ENCODE assay signal across 8 mouse cellular contexts in genomic region chr4:132273166-132273565, GRCm38 (mm10). TPM values are rescaled to one million over a fixed set of nuclear protein-coding genes. Genes with fewer than 3 reads are reported as not detected.
A peak's percentile ranks its signal among the peaks of the same experiment; 100 is the strongest.
DNase-seq lines count a peak whose midpoint lies in the region; ATAC-seq and TF ChIP-seq lines count a peak whose summit lies in the region.

No protein-coding gene starts in this region.

- peak overlapping the region; percentile 97 for H3K4me2 ChIP-seq in heart, embryonic 16.5 days (ENCODE audit: low read depth, low read length)
- peak overlapping the region; percentile 89 for H3K4me2 ChIP-seq in limb, embryonic 14.5 days (replicated peaks; ENCODE audit: low read depth, low read length, severe bottlenecking)

- no peaks in the 10 kb centered on the region for H3K9me3 ChIP-seq in heart, embryonic 16.5 days (replicated peaks; ENCODE audit: control insufficient read depth, low read length)
- H3K9me3 ChIP-seq in ES-Bruce4 (replicated peaks; ENCODE audit: control insufficient read depth, insufficient read depth, low read length, poor library complexity, severe bottlenecking), result no peaks in the 10 kb centered on the region
- no peaks in the 10 kb centered on the region for H3K9me3 ChIP-seq in forebrain, embryonic 10.5 days
- H3K9me3 ChIP-seq in limb, embryonic 14.5 days (ENCODE audit: control insufficient read depth, low read length), result no peaks in the 10 kb centered on the region

- H3K4me1 ChIP-seq in heart, embryonic 16.5 days (ENCODE audit: control insufficient read depth, insufficient read depth, low read length), result peaks cover 10% of the 10 kb centered on the region
- H3K4me1 ChIP-seq in ES-Bruce4 (ENCODE audit: control insufficient read depth, insufficient read depth, low read length), result peaks cover 2% of the 10 kb centered on the region
- H3K4me1 ChIP-seq in forebrain, embryonic 10.5 days, result peaks cover 35% of the 10 kb centered on the region
- peaks cover 9% of the 10 kb centered on the region for H3K4me1 ChIP-seq in limb, embryonic 14.5 days (ENCODE audit: control insufficient read depth, insufficient read depth, low read length)

- H3K9ac ChIP-seq in heart, embryonic 16.5 days (ENCODE audit: low read length), result peak overlapping the region; percentile 97; the same call in 1 of the 2 replicates
- peak overlapping the region; percentile 83 for H3K9ac ChIP-seq in ES-Bruce4 (ENCODE audit: low read depth, poor library complexity, severe bottlenecking)
- peak overlapping the region; percentile 71 for H3K9ac ChIP-seq in limb, embryonic 14.5 days (ENCODE audit: low read depth, low read length, severe bottlenecking)

- no peaks in the 10 kb centered on the region for H3K36me3 ChIP-seq in heart, embryonic 16.5 days (ENCODE audit: control insufficient read depth, insufficient read depth)
- H3K36me3 ChIP-seq in ES-Bruce4 (ENCODE audit: control insufficient read depth, insufficient read depth, low read length, poor library complexity, severe bottlenecking), result no peaks in the 10 kb centered on the region
- H3K36me3 ChIP-seq in forebrain, embryonic 10.5 days (replicated peaks), result peaks cover 4% of the 10 kb centered on the region; the same call in 1 of the 2 replicates
- H3K36me3 ChIP-seq in limb, embryonic 14.5 days (ENCODE audit: control insufficient read depth, insufficient read depth, low read length), result no peaks in the 10 kb centered on the region; the same call in 1 of the 2 replicates

- TF ChIP-seq EP300 in ES-Bruce4 (IDR thresholded peaks at IDR 0.05; ENCODE audit: insufficient read depth, low read depth, low read length), result no peak

- H3K27me3 ChIP-seq in heart, embryonic 16.5 days (ENCODE audit: control insufficient read depth, insufficient read depth, low read length), result no peaks in the 10 kb centered on the region
- H3K27me3 ChIP-seq in ES-Bruce4 (ENCODE audit: control insufficient read depth, insufficient read depth, low read length, poor library complexity, severe bottlenecking), result no peaks in the 10 kb centered on the region
- H3K27me3 ChIP-seq in forebrain, embryonic 10.5 days (ENCODE audit: poor library complexity, severe bottlenecking), result no peaks in the 10 kb centered on the region
- no peaks in the 10 kb centered on the region for H3K27me3 ChIP-seq in limb, embryonic 14.5 days (ENCODE audit: control insufficient read depth, insufficient read depth, low read length)

- intact Hi-C loops in heart, postnatal 36 days (cut with DNase I), result loop anchor here (5.0 kb wide), 1 partner anchor 149 kb away; the partner anchor contains the start of gene Phactr4

- no peak for ATAC-seq in heart, embryonic 16.5 days (replicated peaks; ENCODE audit: extremely low read depth, insufficient read depth, low FRiP score)
- ATAC-seq in limb, embryonic 14.5 days (ENCODE audit: low FRiP score, low read depth), result no peak
- no peak for ATAC-seq in erythroid progenitor cell, adult 5-6 weeks (replicated peaks; ENCODE audit: low FRiP score, poor library complexity, severe bottlenecking)

- no peak for DNase-seq in heart, postnatal 36 days
- no peak for DNase-seq in forebrain, embryonic 10.5 days (ENCODE audit: extremely low spot score, low spot score)
- DNase-seq in limb, embryonic 14.5 days (ENCODE audit: low spot score), result no peak
- no peak for DNase-seq in layer of hippocampus, adult 8-10 months (ENCODE audit: low spot score in 2 of 2)
- no peak for DNase-seq in gastrocnemius, adult 8-10 months (ENCODE audit: low spot score in 2 of 2)

- no peak for TF ChIP-seq CTCF in ES-Bruce4 (IDR thresholded peaks at IDR 0.05; ENCODE audit: low read depth, low read length)

- 42% methylated on average over 2 of the region's 2 CpGs for WGBS in heart, embryonic 16.5 days
- WGBS in forebrain, embryonic 10.5 days, result 82% methylated on average over 2 of the region's 2 CpGs
- WGBS in limb, embryonic 14.5 days, result 67% methylated on average over 2 of the region's 2 CpGs

- H3K27ac ChIP-seq in heart, embryonic 16.5 days (ENCODE audit: low read length), result no peak overlapping the region
- peak overlapping the region; percentile 48 for H3K27ac ChIP-seq in ES-Bruce4 (ENCODE audit: insufficient read depth, low read length)
- H3K27ac ChIP-seq in forebrain, embryonic 10.5 days, result peak overlapping the region; percentile 94
- H3K27ac ChIP-seq in limb, embryonic 14.5 days (replicated peaks; ENCODE audit: low read depth, low read length), result no peak overlapping the region

- no peak for TF ChIP-seq POLR2A in ES-Bruce4 (IDR thresholded peaks at IDR 0.05; ENCODE audit: insufficient read depth, low read length)
- TF ChIP-seq POLR2A in limb, embryonic 14.5 days (IDR thresholded peaks at IDR 0.05; ENCODE audit: borderline replicate concordance, extremely low read depth, insufficient read depth, insufficient read length), result no peak

- H3K4me3 ChIP-seq in heart, embryonic 16.5 days (ENCODE audit: low read length), result peak overlapping the region; percentile 95
- peak overlapping the region; percentile 23; the same call in 1 of the 2 replicates for H3K4me3 ChIP-seq in ES-Bruce4 (ENCODE audit: low read depth, low read length)
- H3K4me3 ChIP-seq in forebrain, embryonic 10.5 days, result peak overlapping the region; percentile 81
- H3K4me3 ChIP-seq in limb, embryonic 14.5 days (replicated peaks; ENCODE audit: low read length), result peak overlapping the region; percentile 62

RNA-seq across cellular contexts. Expression of gene Taf12, which starts 1.0 kb away (rescaled TPM):
- 30.0 and 35.3 TPM in 2 replicates for polyA plus RNA-seq in heart, embryonic 16.5 days (2015; fragmentation: Nextera tagmentation; extraction: Ambion mirVana)
- total RNA-seq in heart, postnatal 36 days (2021), result 10 to 100 TPM; 28.2 to 34.8 TPM
- 34.3 and 35.2 TPM in 2 replicates for polyA plus RNA-seq in ES-Bruce4 (2011; ENCODE audit: insufficient read depth, insufficient read length, low read depth, missing spikeins)
- polyA plus RNA-seq in forebrain, embryonic 10.5 days (2016; fragmentation: Nextera tagmentation; extraction: Ambion mirVana), result 71.0 and 73.1 TPM in 2 replicates
- polyA plus RNA-seq in limb, embryonic 14.5 days (2012; rRNA removed), result 24.6 and 31.5 TPM in 2 replicates
- 47.8 and 52.2 TPM in 2 replicates for polyA plus RNA-seq in limb, embryonic 14.5 days (2014; fragmentation: Nextera tagmentation; extraction: Ambion mirVana)
- total RNA-seq in layer of hippocampus, adult 8-10 months (2022), result 10 to 100 TPM; 20.6 to 27.9 (median 24.9) TPM
- 19.3 and 30.6 TPM in 2 replicates for total RNA-seq in erythroid progenitor cell, adult 5-6 weeks (2015; ENCODE audit: low replicate concordance)
- total RNA-seq in erythroid progenitor cell, adult 5-6 weeks (2017; ENCODE audit: low replicate concordance), result 14.9 and 38.3 TPM in 2 replicates
- total RNA-seq in gastrocnemius, adult 8-10 months (2022), result 10 to 100 TPM; 35.4 to 47.2 (median 38.4) TPM

RNA-seq across cellular contexts. Expression of gene Gmeb1, which starts 11.8 kb away (rescaled TPM):
- polyA plus RNA-seq in heart, embryonic 16.5 days (2015; fragmentation: Nextera tagmentation; extraction: Ambion mirVana), result 26.8 TPM in 2 replicates
- total RNA-seq in heart, postnatal 36 days (2021), result 1 to 10 TPM; 8.8 to 9.6 TPM
- polyA plus RNA-seq in ES-Bruce4 (2011; ENCODE audit: insufficient read depth, insufficient read length, low read depth, missing spikeins), result 23.8 and 25.9 TPM in 2 replicates
- polyA plus RNA-seq in forebrain, embryonic 10.5 days (2016; fragmentation: Nextera tagmentation; extraction: Ambion mirVana), result 45.4 and 50.6 TPM in 2 replicates
- 33.8 and 34.2 TPM in 2 replicates for polyA plus RNA-seq in limb, embryonic 14.5 days (2012; rRNA removed)
- 28.4 and 34.0 TPM in 2 replicates for polyA plus RNA-seq in limb, embryonic 14.5 days (2014; fragmentation: Nextera tagmentation; extraction: Ambion mirVana)
- 10 to 100 TPM; 23.9 to 25.1 (median 24.5) TPM for total RNA-seq in layer of hippocampus, adult 8-10 months (2022)
- total RNA-seq in erythroid progenitor cell, adult 5-6 weeks (2015; ENCODE audit: low replicate concordance), result 40.4 and 49.9 TPM in 2 replicates
- 31.5 and 39.5 TPM in 2 replicates for total RNA-seq in erythroid progenitor cell, adult 5-6 weeks (2017; ENCODE audit: low replicate concordance)
- 10 to 100 TPM in 1 of 4 experiments, 1 to 10 TPM in 3; 7.4 to 11.0 (median 7.9) TPM for total RNA-seq in gastrocnemius, adult 8-10 months (2022)

RNA-seq across cellular contexts. Expression of gene Rab42, which starts 30.0 kb away (rescaled TPM):
- polyA plus RNA-seq in heart, embryonic 16.5 days (2015; fragmentation: Nextera tagmentation; extraction: Ambion mirVana), result 2.1 and 2.6 TPM in 2 replicates
- under 1 TPM in 1 of 2 experiments, not detected in 1; 0.98 TPM for total RNA-seq in heart, postnatal 36 days (2021)
- polyA plus RNA-seq in ES-Bruce4 (2011; ENCODE audit: insufficient read depth, insufficient read length, low read depth, missing spikeins), result 0.90 TPM in 1 of 2 replicates, not detected in the other
- 0.97 and 1.2 TPM in 2 replicates for polyA plus RNA-seq in forebrain, embryonic 10.5 days (2016; fragmentation: Nextera tagmentation; extraction: Ambion mirVana)
- 2.0 TPM in 2 replicates for polyA plus RNA-seq in limb, embryonic 14.5 days (2012; rRNA removed)
- 1.0 and 1.2 TPM in 2 replicates for polyA plus RNA-seq in limb, embryonic 14.5 days (2014; fragmentation: Nextera tagmentation; extraction: Ambion mirVana)
- total RNA-seq in layer of hippocampus, adult 8-10 months (2022), result 1 to 10 TPM; 1.4 to 2.8 (median 1.9) TPM
- total RNA-seq in erythroid progenitor cell, adult 5-6 weeks (2015; ENCODE audit: low replicate concordance), result not detected in 2 replicates
- total RNA-seq in erythroid progenitor cell, adult 5-6 weeks (2017; ENCODE audit: low replicate concordance), result not detected in 2 replicates
- 1 to 10 TPM in 1 of 4 experiments, under 1 TPM in 1, not detected in 2; 0.58 to 1.5 TPM for total RNA-seq in gastrocnemius, adult 8-10 months (2022)

RNA-seq across cellular contexts. Expression of gene Trnau1ap, which starts 56.2 kb away (rescaled TPM):
- 71.5 and 72.2 TPM in 2 replicates for polyA plus RNA-seq in heart, embryonic 16.5 days (2015; fragmentation: Nextera tagmentation; extraction: Ambion mirVana)
- total RNA-seq in heart, postnatal 36 days (2021), result 10 to 100 TPM; 25.0 to 28.8 TPM
- polyA plus RNA-seq in ES-Bruce4 (2011; ENCODE audit: insufficient read depth, insufficient read length, low read depth, missing spikeins), result 35.2 and 36.1 TPM in 2 replicates
- polyA plus RNA-seq in forebrain, embryonic 10.5 days (2016; fragmentation: Nextera tagmentation; extraction: Ambion mirVana), result 91.4 and 91.8 TPM in 2 replicates
- 30.4 and 36.6 TPM in 2 replicates for polyA plus RNA-seq in limb, embryonic 14.5 days (2012; rRNA removed)
- polyA plus RNA-seq in limb, embryonic 14.5 days (2014; fragmentation: Nextera tagmentation; extraction: Ambion mirVana), result 74.4 and 77.5 TPM in 2 replicates
- 10 to 100 TPM; 21.9 to 27.1 (median 24.0) TPM for total RNA-seq in layer of hippocampus, adult 8-10 months (2022)
- 13.0 and 18.0 TPM in 2 replicates for total RNA-seq in erythroid progenitor cell, adult 5-6 weeks (2015; ENCODE audit: low replicate concordance)
- total RNA-seq in erythroid progenitor cell, adult 5-6 weeks (2017; ENCODE audit: low replicate concordance), result 8.9 and 14.1 TPM in 2 replicates
- total RNA-seq in gastrocnemius, adult 8-10 months (2022), result 10 to 100 TPM in 3 of 4 experiments, 1 to 10 TPM in 1; 9.4 to 13.4 (median 11.1) TPM

Comparison
In these comparisons a context has a peak if more than half of its experiments do, and no peak if none do; other contexts are left out.
1. H3K27ac ChIP-seq: peak in ES-Bruce4 (single experiment) and forebrain, embryonic 10.5 days (single experiment); none in heart, embryonic 16.5 days (single experiment) and limb, embryonic 14.5 days (single experiment).
2. H3K4me3 ChIP-seq: peak in every context shown above with its lines; median percentile 95 in heart, embryonic 16.5 days; 81 in forebrain, embryonic 10.5 days; 62 in limb, embryonic 14.5 days; 23 in ES-Bruce4.
3. Peak in every context shown above with its lines, with median percentiles within 50 percentile points of each other: H3K9ac ChIP-seq.